Mouse (Mus musculus): Measurements from ENCODE around the gene Gm49353.

DNA sequence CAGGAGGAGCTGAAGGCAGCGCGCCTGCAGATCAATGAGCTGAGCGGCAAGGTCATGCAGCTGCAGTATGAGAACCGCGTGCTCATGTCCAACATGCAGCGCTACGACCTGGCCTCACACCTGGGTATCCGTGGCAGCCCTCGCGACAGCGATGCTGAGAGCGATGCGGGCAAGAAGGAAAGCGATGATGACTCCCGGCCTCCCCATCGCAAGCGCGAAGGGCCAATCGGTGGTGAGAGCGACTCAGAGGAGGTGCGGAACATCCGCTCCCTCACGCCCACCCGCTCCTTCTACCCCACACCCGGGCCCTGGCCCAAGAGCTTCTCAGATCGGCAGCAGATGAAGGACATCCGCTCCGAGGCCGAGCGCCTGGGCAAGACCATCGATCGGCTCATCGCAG lies 1.9 kb upstream of the Gm49353 start:
- TF ChIP-seq CTCF (IDR thresholded peaks at IDR 0.05; ENCODE audit: low read depth) = no peak
- TF ChIP-seq EP300 (IDR thresholded peaks at IDR 0.05; ENCODE audit: low read depth) = no peak

All from heart, postnatal 0 days (tissue).